Mouse (Mus musculus) thymus, postnatal 36 days (tissue): Measurements from ENCODE around the gene Cckar.
"Not testable (repeated sequence)": the region's sequence is repeated elsewhere in the genome, so short reads cannot be mapped to it uniquely, and the experiment has no call there.

ENCODE experiments used
- DNase-seq, 2 experiments: peaks; one replicate each; pipeline ENCODE4 v3.0.0; 2022; ENCODE audit warnings: mixed read lengths in 2 of 2

Gene Cckar

DNA sequence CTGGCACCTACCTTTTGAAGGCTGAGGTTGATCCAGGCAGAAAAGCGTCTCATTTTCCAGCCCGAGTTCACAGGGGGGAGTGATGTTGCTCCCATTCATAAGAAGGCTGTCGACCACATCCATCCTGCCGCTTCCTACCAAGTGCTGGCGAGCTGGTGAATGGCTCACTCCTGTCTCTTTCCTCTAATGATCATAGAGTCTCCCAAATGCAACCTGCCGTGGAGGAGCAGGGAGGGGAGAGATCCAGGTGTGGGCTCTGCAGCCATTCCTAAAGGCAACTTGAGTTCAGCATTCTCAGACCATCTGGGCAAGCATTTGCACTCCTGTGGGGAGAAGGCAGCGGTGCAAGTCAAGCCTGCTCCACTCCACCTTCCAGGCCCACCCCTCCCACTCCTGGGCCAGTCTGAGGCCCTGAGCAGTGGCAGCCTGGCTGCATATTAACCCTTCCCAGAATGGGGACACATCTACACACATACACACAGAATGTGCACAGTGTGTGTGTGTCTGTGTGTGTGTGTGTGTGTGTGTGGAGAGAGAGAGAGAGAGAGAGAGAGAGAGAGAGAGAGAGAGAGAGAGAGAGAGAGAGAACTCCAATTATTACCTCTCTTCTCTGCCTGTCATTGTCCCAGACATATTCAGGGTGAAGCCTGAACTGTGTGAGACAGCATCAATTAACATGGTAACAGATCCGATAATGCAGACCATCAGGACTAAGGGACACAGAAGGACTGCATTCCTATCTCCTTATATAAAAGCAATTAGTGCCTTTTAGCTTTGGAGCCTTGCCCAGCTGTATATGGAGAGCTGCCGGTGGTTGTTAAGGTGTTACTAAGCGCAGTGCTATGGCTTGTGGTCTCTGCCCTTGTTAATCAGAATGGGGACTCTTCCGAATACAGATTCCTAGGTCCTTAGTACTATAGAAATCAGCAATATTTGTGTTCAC is at the start of gene Cckar:
Cckar (minus strand) TSS at position 471 of the 943 bp plus-strand sequence.
- no peak for DNase-seq

DNA sequence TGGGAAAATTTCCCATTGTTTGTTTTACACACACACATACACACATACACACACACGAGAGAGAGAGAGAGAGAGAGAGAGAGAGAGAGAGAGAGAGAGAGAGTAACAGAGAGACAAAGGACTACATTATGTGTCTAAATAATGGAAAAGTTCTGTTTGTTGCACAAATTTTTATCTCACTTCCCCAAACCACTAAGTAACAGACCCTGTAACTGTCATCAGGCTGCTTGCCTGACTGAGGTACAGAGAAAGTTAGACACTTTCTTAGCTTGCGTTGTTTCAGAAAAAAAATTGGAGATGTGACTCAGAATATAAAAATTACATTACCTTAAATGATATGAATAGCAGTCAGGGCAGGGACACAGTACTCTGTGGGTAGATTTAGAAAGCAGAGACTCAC is 36.6 kb upstream of the Cckar start:
- DNase-seq, result no peak

DNA sequence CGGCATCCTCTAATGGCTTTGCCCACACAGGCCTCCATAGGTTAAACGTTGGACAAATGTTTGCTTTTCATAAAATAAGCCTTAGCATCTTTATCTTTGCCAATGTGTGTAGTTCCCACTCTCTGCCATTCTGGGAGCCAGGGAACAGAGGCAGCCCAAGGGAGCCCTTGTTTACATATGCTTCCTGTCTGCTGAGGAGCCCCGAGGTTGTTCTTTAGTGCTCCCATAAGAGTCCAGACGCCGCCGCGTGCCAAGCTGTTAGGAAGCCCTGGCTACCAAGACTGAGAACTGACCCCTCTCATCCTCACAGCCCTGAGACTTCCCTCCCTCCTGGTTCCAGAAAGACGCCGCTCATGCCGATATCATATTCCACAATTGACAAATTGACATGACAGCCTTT is 25.4 kb upstream of the Cckar start:
- no peak for DNase-seq

DNA sequence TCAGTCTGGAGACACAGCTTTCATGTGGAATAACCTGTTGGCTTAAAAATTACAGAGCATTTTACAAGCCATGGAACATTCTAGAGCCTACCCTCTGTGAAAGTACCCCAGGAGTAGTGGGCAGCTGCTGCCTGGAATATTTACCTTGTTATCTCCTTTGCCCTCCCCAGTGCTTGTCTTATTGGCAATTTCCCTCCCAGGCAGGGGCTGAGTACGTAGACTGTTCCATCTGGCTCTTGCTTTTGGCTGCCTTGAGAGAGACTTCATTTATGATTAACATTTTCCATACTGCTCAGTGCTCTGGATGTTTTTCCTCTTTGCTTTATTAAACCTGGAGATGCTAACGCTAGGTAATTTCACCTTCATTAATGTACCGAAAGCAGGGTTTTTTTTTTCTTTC is 20.1 kb upstream of the Cckar start:
- DNase-seq, result no peak

DNA sequence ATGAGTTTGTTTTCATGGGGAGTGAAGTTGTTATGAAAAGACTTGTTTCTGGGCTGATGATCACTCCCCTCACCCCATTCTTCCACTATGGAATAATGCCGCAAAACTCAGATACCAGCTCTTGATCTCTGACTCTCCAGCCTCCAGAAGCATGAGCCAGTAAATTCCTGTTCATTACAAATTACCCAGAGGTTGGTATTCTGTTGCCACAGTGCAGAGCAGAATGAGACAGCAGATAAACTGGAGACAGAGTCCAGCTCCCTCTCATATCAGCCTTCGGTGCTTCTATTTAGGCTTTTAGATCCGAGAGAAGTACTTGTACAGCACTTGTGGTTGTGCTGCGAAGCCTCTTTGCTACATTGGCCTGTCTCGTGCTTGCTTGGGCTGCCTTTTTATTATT is 18.5 kb upstream of the Cckar start:
- DNase-seq, result no peak

DNA sequence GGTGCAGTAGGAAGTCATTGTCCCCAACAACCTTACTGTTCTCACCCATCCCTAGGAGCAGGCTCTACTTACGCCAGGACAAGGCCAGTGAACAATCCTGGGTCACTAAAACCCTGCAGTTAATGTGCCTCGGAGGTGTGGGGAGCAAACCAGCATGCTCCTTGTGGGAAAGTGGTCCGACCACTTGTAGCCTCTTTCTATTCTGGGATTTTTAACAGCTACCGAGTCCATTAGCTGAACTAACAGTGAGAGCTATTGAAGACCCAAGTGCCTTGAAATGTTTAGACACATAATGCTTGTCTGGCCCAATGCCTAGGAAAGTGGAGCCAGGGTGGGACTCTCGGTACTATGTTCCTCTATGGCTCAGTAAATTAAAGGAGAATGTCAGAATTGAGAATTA is 9.0 kb upstream of the Cckar start:
- DNase-seq, result no peak

DNA sequence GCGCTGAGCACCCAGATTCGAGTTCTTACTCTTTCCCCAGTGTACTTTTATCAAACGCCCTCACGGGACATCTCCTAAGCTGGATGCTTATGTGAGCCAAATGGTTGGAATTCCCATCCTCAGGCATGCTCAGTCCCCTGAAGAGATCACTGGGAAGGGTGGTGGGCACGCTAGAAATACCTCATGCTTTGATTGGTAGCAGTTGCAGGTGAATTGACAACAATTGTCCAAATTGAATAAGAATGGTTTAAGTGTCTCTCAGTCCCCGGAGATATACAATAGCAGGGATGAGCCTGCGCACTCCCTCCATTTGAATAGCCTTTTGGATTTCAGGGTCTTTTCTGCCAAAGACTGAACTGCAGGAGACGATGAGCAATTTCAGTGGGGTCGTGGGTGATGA is 3.8 kb upstream of the Cckar start:
- DNase-seq, result no peak

DNA sequence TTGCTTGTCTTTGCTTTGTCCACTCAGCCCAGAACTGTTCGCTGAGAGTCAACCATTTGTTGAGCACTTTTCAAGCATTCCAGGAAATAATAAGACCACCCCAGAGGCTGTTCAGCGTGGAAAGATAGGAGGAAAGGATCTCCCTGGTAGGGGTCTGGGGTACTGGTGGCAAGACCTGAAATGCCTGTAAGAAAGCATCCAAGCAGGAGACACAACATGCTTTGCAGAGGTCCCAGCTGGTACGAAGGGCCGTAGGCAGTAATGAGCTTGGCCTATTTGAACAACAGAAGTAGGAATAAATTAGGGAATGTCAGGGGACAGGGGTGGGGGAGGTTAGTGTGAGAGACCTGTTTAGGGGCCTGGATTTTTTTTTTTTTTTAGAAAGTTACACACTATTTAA is 686 bp upstream of the Cckar start:
- no peak for DNase-seq

DNA sequence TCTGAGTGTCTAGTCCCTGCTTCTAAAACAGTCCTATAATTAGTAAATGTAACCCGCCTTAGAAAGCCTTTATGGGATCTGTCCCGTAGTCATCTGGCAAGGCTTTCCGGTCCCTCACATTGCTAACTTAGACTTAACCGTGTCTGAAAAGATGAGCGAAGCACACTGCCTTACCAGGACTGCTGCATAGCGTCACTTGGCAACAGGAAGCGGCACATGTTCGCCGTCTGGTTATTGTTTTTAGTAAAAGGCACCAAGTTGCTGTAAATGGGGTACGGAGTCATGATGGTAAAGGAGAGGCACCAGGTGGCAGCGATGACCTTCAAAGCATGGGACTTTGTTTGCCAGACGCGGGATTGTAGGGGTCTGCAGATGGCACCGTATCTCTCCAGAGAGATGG is 4.8 kb downstream of the Cckar start:
- DNase-seq, result no peak

DNA sequence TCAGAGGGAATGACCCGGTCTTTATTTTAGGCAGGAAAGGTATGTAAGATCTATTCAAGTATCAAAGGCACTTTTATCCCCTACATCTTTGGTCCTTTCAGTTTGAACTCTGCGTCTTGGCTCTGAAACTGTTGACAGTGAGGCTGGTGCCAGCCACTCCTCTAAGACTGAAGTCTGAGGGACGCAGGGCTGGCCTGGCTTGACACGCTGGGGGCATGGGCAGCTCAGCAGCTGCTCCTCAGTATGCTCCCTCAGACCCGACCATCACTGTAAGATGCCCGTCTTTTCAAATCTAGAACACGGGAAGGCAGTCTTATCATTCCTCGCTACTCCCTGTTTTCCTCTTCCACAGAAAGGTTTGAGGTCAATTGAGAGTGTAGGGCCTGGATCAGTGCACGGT is 9.7 kb downstream of the Cckar start:
- DNase-seq, result no peak

DNA sequence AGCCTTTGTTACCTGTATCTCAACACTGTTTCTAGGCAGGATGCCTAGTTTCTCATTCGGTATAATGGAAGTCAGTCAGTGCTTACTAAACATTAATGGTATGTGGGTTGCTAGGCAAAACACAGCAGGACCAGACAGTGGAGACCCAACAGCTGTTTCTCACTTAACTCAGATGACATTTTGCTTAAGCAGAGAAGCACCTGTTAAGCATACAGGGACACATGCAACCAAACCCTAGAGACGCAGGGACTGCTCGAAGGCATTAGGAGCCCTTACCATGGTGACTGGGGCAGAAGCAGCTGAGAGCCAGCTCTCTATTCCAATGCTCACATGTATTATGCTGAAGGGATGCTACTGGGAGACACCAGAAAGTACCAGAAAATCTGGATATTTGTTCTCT is 10.8 kb downstream of the Cckar start:
- no peak for DNase-seq

DNA sequence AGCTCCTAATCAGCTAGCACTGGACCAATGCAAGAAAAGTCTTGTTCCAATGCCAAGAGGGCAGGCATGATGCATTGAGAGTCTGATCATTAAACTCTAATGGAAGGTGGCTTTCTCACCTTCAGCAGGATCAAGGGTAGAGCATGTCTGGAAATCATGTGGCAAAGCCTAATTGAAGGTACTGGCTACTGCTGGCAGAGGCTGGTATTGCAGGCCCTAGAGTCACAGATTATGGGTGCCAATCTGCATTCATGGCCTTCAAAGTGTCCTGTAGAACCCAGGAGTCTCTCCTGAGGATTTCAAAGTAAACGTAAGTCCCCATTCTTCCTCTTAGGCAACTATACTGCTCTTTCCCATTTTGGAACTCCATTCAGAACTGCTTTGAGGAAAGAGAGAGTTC is 14.8 kb downstream of the Cckar start:
- DNase-seq, result no peak

DNA sequence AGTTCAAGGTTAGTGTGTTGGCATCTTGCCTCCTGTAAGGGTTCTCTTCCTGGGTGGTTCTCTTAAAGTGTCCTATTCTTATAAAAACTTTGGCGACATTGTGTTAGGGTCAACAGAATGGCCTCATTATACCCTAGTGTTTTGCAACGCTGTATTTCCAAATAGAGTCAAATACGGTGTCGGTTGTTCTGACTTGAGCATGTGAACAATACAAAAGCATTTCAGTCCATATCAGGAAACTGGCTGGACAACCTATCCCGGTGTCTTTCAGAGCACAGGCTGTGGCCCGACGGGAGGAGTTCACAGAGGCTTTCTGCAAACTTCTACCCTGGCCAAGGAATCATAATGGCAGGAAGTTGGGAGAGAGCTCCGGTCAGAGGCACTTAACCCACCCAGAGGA is 15.4 kb downstream of the Cckar start:
- no peak for DNase-seq

DNA sequence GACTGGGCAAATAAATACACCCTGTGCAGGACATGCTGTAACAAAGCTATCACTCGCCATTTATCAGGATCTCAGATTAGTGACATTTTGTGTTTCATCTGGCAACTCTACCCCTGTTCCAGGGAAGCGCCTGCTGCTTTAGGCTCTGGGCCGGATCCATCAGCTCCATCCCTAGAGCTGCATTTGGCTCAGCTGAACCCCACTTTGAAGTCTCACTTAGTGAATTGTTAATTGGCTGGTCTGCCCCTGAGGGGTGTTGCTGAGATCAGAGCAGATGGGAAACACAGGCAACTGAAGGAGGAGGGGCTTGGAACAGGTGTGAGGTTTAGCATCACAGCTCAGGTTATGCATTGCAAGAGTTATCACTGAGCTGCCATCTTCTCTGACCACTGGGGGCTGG is 15.9 kb downstream of the Cckar start:
- DNase-seq, result no peak

DNA sequence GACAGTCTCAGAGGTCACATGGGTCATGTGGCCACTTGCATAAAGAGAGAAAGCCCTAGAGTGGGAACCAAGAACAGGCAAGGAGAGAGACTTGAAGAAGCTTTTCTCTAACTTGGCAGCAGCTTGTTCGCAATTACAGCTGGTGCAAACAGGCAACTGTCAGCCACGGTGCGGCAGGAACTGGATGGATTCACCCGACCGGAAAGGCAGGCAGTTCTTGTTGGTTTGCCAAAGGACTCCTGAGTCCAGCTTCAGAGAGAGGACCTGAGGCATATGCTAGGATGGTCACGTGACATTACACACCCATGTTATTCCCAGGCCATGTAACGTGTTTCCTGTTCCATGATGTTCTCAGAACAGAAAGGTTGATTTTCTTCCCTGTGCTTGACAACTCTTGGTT is 19.2 kb downstream of the Cckar start:
- no peak for DNase-seq

DNA sequence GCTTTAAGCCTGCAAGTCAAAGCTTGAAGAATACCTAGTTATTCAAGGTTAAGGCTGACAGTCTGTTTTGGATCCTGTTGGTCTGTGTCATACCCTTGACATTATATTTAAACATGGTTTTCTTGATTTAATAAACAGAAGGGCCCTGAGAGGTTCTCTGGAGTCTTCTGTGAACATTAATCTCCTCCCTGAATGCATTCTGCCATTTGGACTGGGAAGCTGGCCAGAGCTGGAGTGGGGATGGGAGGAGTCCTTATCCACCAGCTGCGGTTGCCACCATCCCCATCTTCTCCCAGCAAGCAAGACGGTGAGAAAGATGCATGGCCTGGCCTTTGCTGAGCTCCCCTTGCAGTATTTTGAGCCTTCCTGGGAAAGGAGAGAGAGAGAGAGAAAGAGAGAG is 21.1 kb downstream of the Cckar start:
- DNase-seq, result no peak

DNA sequence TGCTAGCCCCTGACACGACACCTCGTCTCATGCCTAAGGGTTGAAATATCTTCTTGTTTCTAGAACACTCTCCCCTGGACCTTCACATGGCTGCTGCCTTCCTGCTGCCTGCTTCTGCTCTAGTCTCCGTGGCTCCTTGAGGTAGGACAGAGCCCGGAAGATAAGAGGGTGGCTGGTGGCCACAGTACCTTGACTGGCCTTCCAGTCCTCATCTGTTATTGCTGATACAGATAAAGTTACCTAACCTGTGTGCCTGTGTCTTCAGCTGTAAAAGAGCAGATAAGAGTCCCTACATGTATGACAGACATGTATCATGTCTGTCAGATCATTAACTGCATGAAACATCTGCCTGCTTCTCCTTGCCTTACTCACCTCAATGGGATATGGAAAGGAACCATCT is 21.9 kb downstream of the Cckar start:
- DNase-seq, result no peak

DNA sequence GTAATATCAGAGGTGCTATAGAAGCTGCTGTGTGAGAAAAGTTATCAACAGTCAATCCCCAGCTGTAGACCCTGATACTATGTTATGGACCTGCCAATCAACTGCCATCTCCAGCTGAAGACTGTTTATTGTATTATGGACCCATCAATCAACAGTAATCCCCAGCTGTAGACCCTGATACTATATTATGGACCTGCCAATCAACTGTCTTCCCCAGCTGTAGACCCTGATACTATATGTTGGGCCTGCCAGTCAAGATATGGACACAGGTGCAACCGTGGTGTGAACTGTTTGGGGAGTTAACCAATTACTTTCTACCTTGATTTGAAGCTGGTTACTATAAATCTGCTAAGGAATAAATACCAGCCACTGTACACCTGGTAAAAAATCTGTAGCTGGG is 23.1 kb downstream of the Cckar start:
- no peak for DNase-seq

DNA sequence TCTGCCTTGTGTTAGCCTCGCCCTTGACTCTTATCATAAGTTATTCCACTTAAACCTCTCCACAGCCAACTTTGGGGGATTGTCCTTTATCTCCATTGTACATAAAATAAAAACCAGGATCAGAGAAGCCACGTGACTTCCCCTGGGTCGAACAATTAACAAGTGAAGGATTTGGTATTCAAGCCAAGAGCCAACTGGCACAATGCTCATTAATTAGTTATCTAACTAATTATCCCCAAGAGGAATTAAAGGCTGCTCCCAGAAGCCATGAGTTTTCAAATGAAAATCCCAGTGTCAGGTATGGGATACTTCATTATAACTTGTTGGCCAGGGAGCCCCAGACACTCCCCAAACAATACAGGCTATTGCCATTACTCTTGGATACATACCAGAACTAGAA is 23.6 kb downstream of the Cckar start:
- no peak for DNase-seq

DNA sequence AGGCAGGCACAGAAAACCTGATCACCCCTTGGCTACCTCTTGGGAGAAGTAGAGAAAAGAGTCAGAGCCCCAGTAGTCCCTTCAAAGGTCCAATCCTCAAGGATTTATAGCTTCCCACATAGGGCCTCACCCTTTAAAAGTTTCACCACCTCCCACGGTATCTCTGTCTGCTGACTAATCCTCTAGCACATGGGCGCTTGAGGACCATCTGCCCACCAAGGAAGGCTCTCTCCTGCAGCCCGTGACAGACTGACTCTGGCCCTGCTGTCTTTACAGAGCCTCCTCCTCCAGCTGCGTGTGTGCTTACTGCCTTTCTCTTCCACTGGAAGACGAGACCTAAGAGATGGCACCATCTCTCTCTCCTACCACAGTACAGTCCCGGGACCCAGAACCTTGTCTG is 27.9 kb downstream of the Cckar start:
- no peak for DNase-seq

DNA sequence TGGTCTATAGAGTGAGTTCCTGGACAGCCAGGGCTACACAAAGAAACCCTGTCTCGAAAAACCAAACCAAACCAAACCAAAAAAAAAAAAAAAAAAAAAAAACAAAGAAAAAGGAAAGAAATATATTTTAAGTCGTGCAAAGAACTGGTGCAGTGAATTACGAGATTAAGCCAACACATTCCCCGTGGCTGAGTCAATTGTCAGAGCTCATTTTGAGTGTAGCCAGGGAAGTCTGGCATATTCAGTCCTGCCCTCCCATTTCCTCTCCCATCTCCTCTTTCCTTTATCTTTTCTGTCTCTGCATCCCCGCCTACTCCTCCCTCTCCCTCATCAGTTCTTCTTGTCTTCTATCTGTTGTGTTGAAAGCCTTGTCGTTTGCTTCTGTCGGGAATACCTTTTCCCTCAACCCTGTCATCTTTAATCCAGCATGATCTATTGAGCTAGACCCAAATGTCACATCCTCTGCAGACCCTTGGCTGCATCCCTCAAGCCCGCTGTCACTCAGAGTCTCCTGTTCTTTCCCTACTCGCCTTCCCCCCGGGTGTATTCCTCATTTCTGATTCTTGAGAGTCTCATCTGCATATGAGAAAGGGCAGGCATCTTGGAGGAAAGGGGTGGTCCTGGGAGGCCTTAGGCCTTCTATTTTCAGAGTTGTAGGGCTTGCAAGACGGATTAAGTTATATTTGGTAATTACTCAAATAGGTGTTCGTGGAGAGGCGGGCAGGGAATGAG is 29.3 kb downstream of the Cckar start:
- DNase-seq, result no peak

DNA sequence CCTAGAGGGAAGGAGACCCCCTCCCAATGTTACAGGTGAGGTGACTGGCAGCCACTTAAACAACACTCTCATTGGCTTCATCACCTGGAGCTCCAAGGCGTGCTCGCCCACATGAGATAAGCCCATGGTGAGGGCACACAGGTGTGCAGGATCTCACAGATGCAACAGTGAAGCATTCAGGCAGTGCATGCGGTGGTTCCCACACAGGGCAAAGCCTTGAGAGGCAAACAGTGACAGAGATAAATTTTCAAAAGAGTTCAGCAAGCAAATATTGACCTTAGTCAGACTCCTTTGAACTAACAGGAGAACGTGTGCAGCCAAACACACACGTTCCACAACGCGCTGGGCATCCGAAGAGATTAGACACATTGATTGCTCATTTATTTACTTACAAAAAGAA is 30.8 kb downstream of the Cckar start:
- no peak for DNase-seq

DNA sequence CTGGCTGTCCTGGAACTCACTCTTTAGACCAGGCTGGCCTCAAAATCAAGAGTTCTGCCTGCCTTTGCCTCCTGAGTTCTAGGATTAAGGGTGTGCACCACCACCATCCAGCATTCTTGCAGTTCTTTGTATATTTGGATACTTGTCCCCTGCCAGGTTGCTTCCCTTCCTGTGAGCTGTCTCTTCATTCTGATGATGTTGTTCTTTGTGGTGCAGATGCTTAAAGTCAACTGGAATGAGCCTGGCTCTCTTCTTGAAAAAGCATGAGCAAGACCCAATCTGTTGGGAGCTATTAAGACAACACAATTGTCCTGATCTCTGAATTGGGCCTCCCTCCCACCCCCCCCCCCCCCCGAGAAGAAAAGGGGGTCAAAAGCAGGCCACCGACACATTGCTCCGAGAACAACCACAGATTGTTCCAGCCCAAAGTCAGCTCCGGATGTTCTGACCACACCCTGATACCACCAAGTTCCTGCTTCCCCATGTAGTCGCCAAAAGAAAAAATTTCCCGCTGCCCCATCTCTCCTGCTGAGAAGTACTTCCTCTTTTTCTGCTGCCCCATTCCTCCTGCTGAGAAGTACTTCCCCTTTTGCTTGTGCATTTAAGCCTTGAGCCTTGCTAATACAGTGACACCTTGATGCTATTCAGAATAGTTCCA is 33.9 kb downstream of the Cckar start:
- DNase-seq, result not testable (repeated sequence)

DNA sequence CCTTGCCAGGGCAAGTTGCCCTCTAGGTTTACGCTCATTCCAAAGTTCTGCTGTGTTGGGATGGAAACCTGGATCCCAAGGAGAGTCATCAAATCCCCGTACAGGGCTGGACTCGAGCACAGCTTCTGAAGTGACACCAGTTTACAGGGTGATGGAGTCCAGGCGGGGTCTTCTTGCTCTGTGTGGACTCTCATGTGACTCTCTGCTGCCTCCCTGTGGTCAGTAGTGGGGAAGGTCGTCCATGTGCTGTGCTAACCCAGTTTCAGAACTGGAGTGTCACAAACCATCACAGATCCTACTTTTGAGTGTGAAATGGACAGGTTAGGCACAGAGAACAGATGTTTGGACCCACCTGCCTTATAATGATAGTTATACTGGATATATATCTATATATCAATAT is 35.2 kb downstream of the Cckar start:
- DNase-seq, result peak; percentile 58 to 65
